Mouse (Mus musculus): ENCODE data around the gene Dmrta1.

DNA sequence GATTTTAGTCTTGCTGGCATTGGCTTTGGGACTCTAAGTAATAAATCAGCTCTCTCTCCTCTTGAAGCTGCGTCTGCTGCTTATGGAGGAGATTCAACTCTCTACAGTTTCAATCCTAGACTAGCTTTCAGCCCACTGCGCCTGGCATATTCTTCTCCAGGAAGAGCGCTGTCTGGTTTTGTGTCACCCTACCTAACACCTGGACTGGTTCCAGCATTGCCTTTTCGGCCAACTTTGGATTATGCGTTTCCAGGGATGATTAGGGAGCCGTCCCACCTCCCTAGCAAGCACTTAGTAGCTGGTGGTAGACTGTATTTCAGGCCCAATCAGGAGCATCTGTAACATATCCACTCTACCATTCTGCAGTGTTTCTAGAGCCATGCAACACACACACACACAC, 12.7 kb downstream of the Dmrta1 start:
- TF ChIP-seq POLR2A (IDR thresholded peaks at IDR 0.05; ENCODE audit: low read depth, low read length) (no peak), CTCF (conservative IDR thresholded peaks at IDR 0.05; ENCODE audit: insufficient read depth, insufficient read length, low read depth, low read length) (no peak)

All from kidney, adult 2 months (tissue).